Mouse (Mus musculus) inflammation-experienced regulatory T-cells, adult 6 months (primary cell): ENCODE measurements around the gene Myt1l. TPM values are rescaled to one million over a fixed set of nuclear protein-coding genes. Genes with fewer than 3 reads are reported as not detected.

ENCODE experiments used
- ATAC-seq: one replicate; pipeline ENCODE4 v1.8.0; 2017
- polyA plus RNA-seq, 3 experiments: library from polyadenylated mRNA; unstranded; fragments of 100-300 nt; shearing (Covaris generic); gene quantifications; one replicate each; pipeline ENCODE4 v1.2.1; 2017

Gene Myt1l
- polyA plus RNA-seq, 3 experiments from 2014 or later: 0.42 TPM; not detected in 2

GRCm38 (mm10) chr12:29823766-29824417 is 295.7 kb downstream of the Myt1l start:
- ATAC-seq: no peak

GRCm38 (mm10) chr12:29830571-29830970 is 302.4 kb downstream of the Myt1l start:
- no peak for ATAC-seq

GRCm38 (mm10) chr12:29831356-29831755 is 303.2 kb downstream of the Myt1l start:
- no peak for ATAC-seq

- no peak for ATAC-seq
Observed at GRCm38 (mm10) chr12:29837301-29837791, 309.2 kb downstream of the Myt1l start.

- no peak for ATAC-seq
Observed at GRCm38 (mm10) chr12:29838421-29838820, 310.2 kb downstream of the Myt1l start.

- no peak for ATAC-seq
Observed at GRCm38 (mm10) chr12:29849936-29850335, 321.8 kb downstream of the Myt1l start.

- ATAC-seq: no peak
Observed at GRCm38 (mm10) chr12:29854151-29854585, 326.0 kb downstream of the Myt1l start.

GRCm38 (mm10) chr12:29855007-29855406 is 326.8 kb downstream of the Myt1l start:
- no peak for ATAC-seq

GRCm38 (mm10) chr12:29860986-29861385 is 332.8 kb downstream of the Myt1l start:
- no peak for ATAC-seq

GRCm38 (mm10) chr12:29868295-29868694 is 340.1 kb downstream of the Myt1l start:
- no peak for ATAC-seq

- no peak for ATAC-seq
Observed at GRCm38 (mm10) chr12:29868781-29869180, 340.6 kb downstream of the Myt1l start.

- ATAC-seq: no peak
Observed at GRCm38 (mm10) chr12:29872156-29872815, 344.1 kb downstream of the Myt1l start.

GRCm38 (mm10) chr12:29873281-29873772 is 345.1 kb downstream of the Myt1l start:
- no peak for ATAC-seq

GRCm38 (mm10) chr12:29877977-29878376 is 349.8 kb downstream of the Myt1l start:
- ATAC-seq: no peak

GRCm38 (mm10) chr12:29882871-29883617 is 354.9 kb downstream of the Myt1l start:
- ATAC-seq: no peak

GRCm38 (mm10) chr12:29884376-29884775 is 356.2 kb downstream of the Myt1l start:
- no peak for ATAC-seq

GRCm38 (mm10) chr12:29894669-29895068 is 366.5 kb downstream of the Myt1l start:
- no peak for ATAC-seq

- no peak for ATAC-seq
Observed at GRCm38 (mm10) chr12:29897533-29898085, 369.4 kb downstream of the Myt1l start.

GRCm38 (mm10) chr12:29904101-29904874 is 376.1 kb downstream of the Myt1l start:
- no peak for ATAC-seq

GRCm38 (mm10) chr12:29907056-29907455 is 378.9 kb downstream of the Myt1l start:
- ATAC-seq: no peak

GRCm38 (mm10) chr12:29916139-29916538 is 388.0 kb downstream of the Myt1l start:
- no peak for ATAC-seq

- no peak for ATAC-seq
Observed at GRCm38 (mm10) chr12:29916807-29917206, 388.6 kb downstream of the Myt1l start.
